Mouse (Mus musculus) bone marrow macrophage, adult 2 months (primary cell): Measurements from ENCODE around the gene Gda. TPM values are rescaled to one million over a fixed set of nuclear protein-coding genes. Genes with fewer than 3 reads are reported as not detected.

Source experiments
- H3K27ac ChIP-seq: 2 replicates; pipeline ENCODE4 v1.5.1; 2012; ENCODE audit warnings: low read depth, low read length; ENCODE audit not compliant: insufficient read depth
- H3K4me1 ChIP-seq: 2 replicates; pipeline ENCODE4 v1.6.1; 2012; ENCODE audit warnings: low read length; ENCODE audit not compliant: control insufficient read depth, insufficient read depth
- H3K4me3 ChIP-seq: 2 replicates; pipeline ENCODE4 v1.5.1; 2012; ENCODE audit warnings: mild to moderate bottlenecking, low read length, moderate library complexity; ENCODE audit not compliant: insufficient read depth
- CTCF ChIP-seq: IDR thresholded peaks from 2 replicates; pipeline ENCODE4 v1.5.1; 2012; ENCODE audit warnings: low read depth, mild to moderate bottlenecking, low read length, moderate library complexity
- POLR2A ChIP-seq: IDR thresholded peaks from 2 replicates; pipeline ENCODE4 v1.6.1; 2012; ENCODE audit warnings: mild to moderate bottlenecking, low read depth, low read length, borderline replicate concordance
- polyA plus RNA-seq: library from polyadenylated mRNA; stranded (reverse); fragments of >200 nt; gene quantifications from 2 replicates; pipeline ENCODE4 v1.2.4, GENCODE M21; 2012; ENCODE audit not compliant: missing spikeins, insufficient read depth, insufficient read length

Gene Gda
- polyA plus RNA-seq: 6.1 and 7.0 TPM in 2 replicates

- H3K4me1 ChIP-seq: peaks cover 24% of the 10 kb centered on the region
- H3K27ac ChIP-seq: no peak within 1 kb of the TSS
- H3K4me3 ChIP-seq: peak within 1 kb of the TSS; percentile 83
- TF ChIP-seq POLR2A (no peak), CTCF (no peak)
Observed at GRCm38 (mm10) chr19:21473345-21473744, at the start of gene Gda. TSS of gene Gda (minus strand) at chr19:21473445.

- Histone ChIP-seq H3K4me1 (no peaks in the 10 kb centered on the region), H3K27ac (no peak overlapping the region), H3K4me3 (no peak overlapping the region)
- TF ChIP-seq POLR2A (no peak), CTCF (no peak)
Observed at GRCm38 (mm10) chr19:21520280-21520679, 47.0 kb upstream of the Gda start.

GRCm38 (mm10) chr19:21510116-21510515 is 36.9 kb upstream of the Gda start:
- H3K27ac ChIP-seq: no peak overlapping the region
- TF ChIP-seq POLR2A: no peak
- 0 out of 2 replicates have a peak, but pooled peaks have one; percentile 11 for TF ChIP-seq CTCF
- H3K4me3 ChIP-seq: no peak overlapping the region
- H3K4me1 ChIP-seq: no peaks in the 10 kb centered on the region

GRCm38 (mm10) chr19:21507561-21508232 is 34.5 kb upstream of the Gda start:
- TF ChIP-seq POLR2A (no peak), CTCF (no peak)
- no peak overlapping the region for H3K27ac ChIP-seq
- H3K4me3 ChIP-seq: no peak overlapping the region
- H3K4me1 ChIP-seq: no peaks in the 10 kb centered on the region

- Histone ChIP-seq H3K4me3 (no peak overlapping the region), H3K27ac (no peak overlapping the region), H3K4me1 (no peaks in the 10 kb centered on the region)
- TF ChIP-seq POLR2A (no peak), CTCF (no peak)
Observed at GRCm38 (mm10) chr19:21507133-21507532, 33.9 kb upstream of the Gda start.

DNA sequence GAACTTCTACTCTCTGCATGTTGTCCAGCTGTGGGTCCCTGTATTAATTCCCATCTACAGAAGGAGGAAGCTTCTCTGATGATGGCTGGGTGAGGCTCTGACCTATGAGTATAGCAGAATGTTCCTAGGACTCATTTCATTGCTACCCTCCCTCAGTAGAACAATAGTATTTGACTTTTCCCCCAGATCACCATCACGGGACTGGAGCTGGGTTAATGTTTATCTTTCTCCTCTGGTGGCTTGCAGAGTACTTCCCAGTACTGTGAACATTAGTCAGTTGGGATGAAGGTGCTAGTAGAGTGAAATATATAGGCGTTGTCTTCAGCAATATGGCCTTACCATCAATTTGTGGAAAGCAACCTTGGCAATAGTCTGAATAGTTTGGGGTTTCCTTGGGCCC is 31.5 kb upstream of the Gda start:
- no peaks in the 10 kb centered on the region for H3K4me1 ChIP-seq
- TF ChIP-seq POLR2A (no peak), CTCF (no peak)
- no peak overlapping the region for H3K4me3 ChIP-seq
- H3K27ac ChIP-seq: no peak overlapping the region

- no peak overlapping the region for H3K27ac ChIP-seq
- TF ChIP-seq CTCF: no peak
- no peak for TF ChIP-seq POLR2A
- no peaks in the 10 kb centered on the region for H3K4me1 ChIP-seq
- no peak overlapping the region for H3K4me3 ChIP-seq
Observed at GRCm38 (mm10) chr19:21499394-21499983, 26.2 kb upstream of the Gda start.

GRCm38 (mm10) chr19:21495817-21496216 is 22.6 kb upstream of the Gda start:
- Histone ChIP-seq H3K4me1 (no peaks in the 10 kb centered on the region), H3K27ac (no peak overlapping the region), H3K4me3 (no peak overlapping the region)
- TF ChIP-seq POLR2A (no peak), CTCF (no peak)

DNA sequence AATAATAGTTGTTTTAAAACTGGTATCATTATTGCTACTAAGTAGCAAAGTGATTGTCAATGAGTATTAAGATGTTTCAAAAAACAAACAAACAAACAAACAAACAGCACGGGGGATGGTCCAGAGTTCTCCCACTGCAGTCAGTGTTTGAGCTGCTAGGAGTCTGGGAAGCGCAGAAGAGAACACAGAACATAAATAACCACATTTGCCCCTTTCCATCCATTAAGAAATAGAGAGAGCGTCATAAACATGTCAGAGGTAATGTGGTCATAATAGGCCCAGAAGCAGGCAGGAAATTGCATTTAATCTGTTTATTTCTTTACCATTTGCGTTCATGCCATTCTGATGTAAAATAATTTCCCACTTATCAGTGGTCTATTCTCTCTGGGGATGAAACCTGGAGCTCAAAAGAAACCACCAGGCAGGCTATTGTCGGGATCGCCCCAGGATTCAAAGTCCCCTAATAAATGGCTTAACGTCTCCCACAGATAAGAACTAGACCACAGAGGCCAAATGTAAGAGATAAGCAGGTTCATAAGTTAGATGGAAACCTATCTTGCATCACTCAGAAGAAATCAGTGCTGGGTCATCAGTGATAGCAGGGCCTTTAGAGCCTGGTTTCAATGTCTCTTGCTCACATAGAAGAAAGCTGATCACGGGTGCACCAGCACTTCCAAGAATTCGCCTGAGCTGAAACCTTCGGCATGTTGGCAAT is 20.7 kb upstream of the Gda start:
- H3K4me1 ChIP-seq: no peaks in the 10 kb centered on the region
- TF ChIP-seq POLR2A (no peak), CTCF (no peak)
- no peak overlapping the region for H3K4me3 ChIP-seq
- H3K27ac ChIP-seq: no peak overlapping the region

GRCm38 (mm10) chr19:21491391-21491790 is 18.1 kb upstream of the Gda start:
- H3K4me3 ChIP-seq: no peak overlapping the region
- H3K27ac ChIP-seq: no peak overlapping the region
- TF ChIP-seq POLR2A (no peak), CTCF (no peak)
- H3K4me1 ChIP-seq: no peaks in the 10 kb centered on the region
